Mouse (Mus musculus) spleen, adult 2 months (tissue): ENCODE data around the gene Olfr871. TPM values are rescaled to one million over a fixed set of nuclear protein-coding genes. Genes with fewer than 3 reads are reported as not detected.
"Not testable (repeated sequence)": the region's sequence is repeated elsewhere in the genome, so short reads cannot be mapped to it uniquely, and the experiment has no call there.

Experiments used
- DNase-seq, 2 experiments: peaks; one replicate each; pipeline versions ENCODE4 v3.0.0 to v3.0.0-alpha.2; 2012 to 2021; ENCODE audit warnings: low spot score in 2 of 2, low read depth in 1 of 2
- H3K27ac ChIP-seq: fragments of 200-500 bp; 2 replicates; pipeline ENCODE4 v1.5.1; 2012; ENCODE audit warnings: low read length, inconsistent platforms; ENCODE audit not compliant: insufficient read depth
- H3K27me3 ChIP-seq: fragments of 200-500 bp; 2 replicates; pipeline ENCODE4 v1.6.1; 2012; ENCODE audit warnings: mild to moderate bottlenecking, moderate library complexity, low read length, inconsistent platforms; ENCODE audit not compliant: control insufficient read depth, insufficient read depth
- H3K36me3 ChIP-seq: fragments of 200-500 bp; 2 replicates; pipeline ENCODE4 v1.6.1; 2012; ENCODE audit warnings: mild to moderate bottlenecking, low read length, inconsistent platforms; ENCODE audit not compliant: control insufficient read depth, insufficient read depth
- H3K4me1 ChIP-seq: fragments of 200-500 bp; 2 replicates; pipeline ENCODE4 v1.6.1; 2011; ENCODE audit warnings: inconsistent platforms; ENCODE audit not compliant: control insufficient read depth, insufficient read depth, insufficient read length
- H3K4me3 ChIP-seq: fragments of 200-500 bp; 2 replicates; pipeline ENCODE4 v1.5.1; 2011; ENCODE audit warnings: mild to moderate bottlenecking, inconsistent platforms; ENCODE audit not compliant: insufficient read depth, insufficient read length; ENCODE audit errors: extremely low read depth
- CTCF ChIP-seq: fragments of 200-500 bp; IDR thresholded peaks from 2 replicates; pipeline ENCODE4 v1.5.1; 2011; ENCODE audit warnings: mild to moderate bottlenecking, inconsistent platforms; ENCODE audit not compliant: insufficient read depth, insufficient read length, insufficient replicate concordance; ENCODE audit errors: extremely low read depth
- POLR2A ChIP-seq: fragments of 200-500 bp; IDR thresholded peaks from 2 replicates; pipeline ENCODE4 v1.6.1; 2011; ENCODE audit warnings: low read depth, low read length, inconsistent platforms
- WGBS: fragments of 180-500 bp; shearing (Covaris S2); methylation state at CpG from one replicate; pipeline ENCODE4 v1.1.7; 2018; 5-methylcytosine and 5-hydroxymethylcytosine counted together
- polyA plus RNA-seq: library from polyadenylated mRNA; depleted of rRNA; stranded (reverse); fragments of >200 nt; gene quantifications from 2 replicates; pipeline ENCODE4 v1.2.3, GENCODE M21; 2012; rRNA removed

The Olfr871 gene
- not detected in 2 replicates for polyA plus RNA-seq

GRCm38 (mm10) chr9:20211907-20212306 lies at the start of gene Olfr871:
TSS of gene Olfr871 (plus strand) at chr9:20212207.
- H3K4me3 ChIP-seq: no peak within 1 kb of the TSS
- no peaks in the 10 kb centered on the region for H3K36me3 ChIP-seq
- no peaks in the 10 kb centered on the region for H3K4me1 ChIP-seq
- H3K27me3 ChIP-seq: no peaks in the 10 kb centered on the region
- TF ChIP-seq CTCF: no peak
- TF ChIP-seq POLR2A: no peak
- no peak within 1 kb of the TSS for H3K27ac ChIP-seq
- no peak for DNase-seq

GRCm38 (mm10) chr9:20173957-20174356 lies 38.0 kb upstream of the Olfr871 start, which contains the start of gene Olfr870:
TSS of gene Olfr870 (minus strand) at chr9:20174057.
- DNase-seq: no peak
- H3K27me3 ChIP-seq: no peaks in the 10 kb centered on the region
- H3K4me3 ChIP-seq: no peak within 1 kb of the TSS
- TF ChIP-seq CTCF (no peak), POLR2A (no peak)
- H3K36me3 ChIP-seq: no peaks in the 10 kb centered on the region
- WGBS: 74% methylated on average over 2 of the region's 2 CpGs
- H3K4me1 ChIP-seq: no peaks in the 10 kb centered on the region
- no peak within 1 kb of the TSS for H3K27ac ChIP-seq

GRCm38 (mm10) chr9:20179463-20179862 lies 32.5 kb upstream of the Olfr871 start:
- Histone ChIP-seq H3K27me3 (no peaks in the 10 kb centered on the region), H3K36me3 (no peaks in the 10 kb centered on the region), H3K4me1 (no peaks in the 10 kb centered on the region), H3K27ac (no peak overlapping the region), H3K4me3 (no peak overlapping the region)
- WGBS: 67% methylated on average over 5 of the region's 5 CpGs
- DNase-seq: no peak
- TF ChIP-seq CTCF (no peak), POLR2A (no peak)

- Histone ChIP-seq H3K27ac (no peak overlapping the region), H3K4me1 (no peaks in the 10 kb centered on the region), H3K4me3 (no peak overlapping the region), H3K27me3 (no peaks in the 10 kb centered on the region), H3K36me3 (no peaks in the 10 kb centered on the region)
- no peak for DNase-seq
- no peak for TF ChIP-seq CTCF
- no peak for TF ChIP-seq POLR2A
- 73% methylated on average over 1 of the region's 1 CpGs for WGBS
Observed at GRCm38 (mm10) chr9:20202131-20202530, 9.9 kb upstream of the Olfr871 start.

GRCm38 (mm10) chr9:20203413-20203984 lies 8.5 kb upstream of the Olfr871 start:
- not testable (repeated sequence) for DNase-seq, H3K4me1 ChIP-seq, H3K27me3 ChIP-seq, H3K4me3 ChIP-seq, H3K36me3 ChIP-seq, H3K27ac ChIP-seq
- 70% methylated on average over 7 of the region's 7 CpGs for WGBS

GRCm38 (mm10) chr9:20210812-20211211 lies 1.2 kb upstream of the Olfr871 start:
- Histone ChIP-seq H3K27me3 (no peaks in the 10 kb centered on the region), H3K36me3 (no peaks in the 10 kb centered on the region), H3K4me1 (no peaks in the 10 kb centered on the region), H3K4me3 (no peak overlapping the region), H3K27ac (no peak overlapping the region)
- no peak for TF ChIP-seq CTCF
- TF ChIP-seq POLR2A: no peak
- WGBS: 38% methylated on average over 1 of the region's 1 CpGs
- no peak for DNase-seq

GRCm38 (mm10) chr9:20211477-20211876 lies 530 bp upstream of the Olfr871 start:
- DNase-seq: no peak
- Histone ChIP-seq H3K27me3 (no peaks in the 10 kb centered on the region), H3K36me3 (no peaks in the 10 kb centered on the region), H3K27ac (no peak overlapping the region), H3K4me3 (no peak overlapping the region), H3K4me1 (no peaks in the 10 kb centered on the region)
- WGBS: 73% methylated on average over 2 of the region's 2 CpGs
- no peak for TF ChIP-seq POLR2A
- no peak for TF ChIP-seq CTCF
